Mouse (Mus musculus) 3T3-L1 (cell line): ENCODE measurements around the gene Slc25a1.
A peak's percentile ranks its signal among the peaks of the same experiment; 100 is the strongest.
"Not testable (repeated sequence)": the region's sequence is repeated elsewhere in the genome, so short reads cannot be mapped to it uniquely, and the experiment has no call there.

Source experiments
- DNase-seq: peaks from one replicate; pipeline ENCODE4 v3.0.0-alpha.2; 2015; ENCODE audit warnings: low read depth, low spot score

The Slc25a1 gene

DNA sequence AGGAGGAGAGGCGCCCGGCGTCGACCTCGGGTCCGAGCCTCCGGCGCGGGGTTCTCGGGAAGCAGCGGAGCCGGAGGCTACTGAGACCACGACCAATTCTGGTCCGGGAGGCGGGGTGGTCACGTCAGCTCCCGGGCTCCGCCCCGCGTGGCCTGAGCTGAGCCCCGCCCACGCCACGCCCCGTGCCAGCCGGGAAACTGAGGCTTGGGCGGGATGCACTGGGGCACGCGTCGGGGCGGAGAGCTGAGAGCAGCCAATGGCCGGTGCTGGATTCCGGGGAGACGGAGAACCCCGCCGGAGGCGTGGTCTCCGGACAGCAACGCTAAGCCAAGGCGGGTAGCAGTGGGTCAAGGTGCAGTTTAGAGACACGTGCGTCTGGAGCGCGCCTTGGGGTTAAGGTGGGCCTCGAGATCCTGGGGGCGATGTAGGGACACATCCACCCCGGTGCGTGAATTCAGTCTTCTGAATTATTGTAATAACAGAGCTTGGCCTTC, at the start of gene Slc25a1:
Slc25a1 (minus strand) TSS at position 133 of the 494 bp plus-strand sequence.
- peak; percentile 63 for DNase-seq

DNA sequence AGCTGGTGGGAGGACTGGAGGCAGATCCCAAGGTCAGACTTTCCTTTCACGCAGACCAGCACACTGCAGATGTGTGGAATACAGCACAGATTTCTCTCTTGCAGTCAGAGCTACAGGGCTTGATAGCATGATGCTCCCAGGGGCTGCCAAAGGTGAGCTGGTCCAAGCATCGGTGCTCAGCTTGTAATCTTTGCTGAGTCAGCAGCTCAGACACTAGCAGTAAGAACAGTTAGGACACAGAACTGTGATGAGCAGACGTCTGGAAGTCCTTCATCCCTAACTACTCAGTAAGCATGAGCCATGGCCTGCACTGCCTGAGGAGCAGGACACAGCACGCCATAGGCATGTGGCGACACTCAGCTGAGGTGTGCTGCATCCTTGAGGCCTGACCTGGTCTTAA, 43.8 kb upstream of the Slc25a1 start:
- no peak for DNase-seq

DNA sequence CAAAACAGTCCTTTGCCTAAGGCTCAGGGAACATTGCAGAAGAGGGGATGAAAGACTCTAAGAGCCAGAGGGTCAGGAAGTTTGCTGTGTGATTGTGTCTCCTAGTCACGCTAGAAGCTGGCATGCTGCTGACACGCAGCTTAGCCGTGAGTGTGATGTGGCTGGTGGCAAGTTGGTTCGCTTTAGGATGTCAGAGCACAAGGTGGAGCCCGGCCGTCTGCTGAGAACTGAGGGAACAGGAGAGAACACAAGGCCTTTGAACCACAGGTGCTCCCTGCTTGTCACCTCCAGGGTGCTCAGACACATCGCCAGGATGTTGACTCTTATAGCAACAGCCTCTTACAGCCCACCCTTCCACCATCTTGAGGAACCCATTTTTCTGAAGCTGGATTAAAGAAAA, 34.1 kb upstream of the Slc25a1 start:
- no peak for DNase-seq

DNA sequence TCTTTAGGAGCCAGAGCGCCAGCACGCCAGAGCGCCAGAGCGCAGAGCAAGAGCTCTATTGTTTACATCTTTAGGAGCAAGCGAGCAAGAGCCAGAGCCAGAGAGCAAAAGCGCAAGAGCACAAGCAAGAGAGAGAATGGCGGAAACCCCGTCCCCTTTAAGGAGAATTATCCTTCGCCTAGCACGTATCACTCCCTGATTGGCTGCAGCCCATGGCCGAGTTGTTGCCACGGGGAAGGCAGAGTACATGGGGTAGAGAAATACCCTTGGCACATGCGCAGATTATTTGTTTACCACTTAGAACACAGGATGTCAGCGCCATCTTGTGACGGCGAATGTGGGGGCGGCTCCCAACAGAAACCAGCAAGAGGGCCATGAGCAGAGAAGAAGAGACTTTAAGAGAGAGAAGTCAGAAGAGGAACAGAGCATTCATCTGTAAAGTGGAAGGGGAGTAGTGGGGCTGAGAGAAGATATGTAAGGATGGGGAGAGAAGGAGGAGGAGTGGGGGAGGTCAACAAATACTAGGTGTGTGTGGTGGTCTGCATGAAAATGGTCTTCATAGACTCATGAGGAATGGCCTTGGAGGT, 28.1 kb upstream of the Slc25a1 start:
- DNase-seq = not testable (repeated sequence)

DNA sequence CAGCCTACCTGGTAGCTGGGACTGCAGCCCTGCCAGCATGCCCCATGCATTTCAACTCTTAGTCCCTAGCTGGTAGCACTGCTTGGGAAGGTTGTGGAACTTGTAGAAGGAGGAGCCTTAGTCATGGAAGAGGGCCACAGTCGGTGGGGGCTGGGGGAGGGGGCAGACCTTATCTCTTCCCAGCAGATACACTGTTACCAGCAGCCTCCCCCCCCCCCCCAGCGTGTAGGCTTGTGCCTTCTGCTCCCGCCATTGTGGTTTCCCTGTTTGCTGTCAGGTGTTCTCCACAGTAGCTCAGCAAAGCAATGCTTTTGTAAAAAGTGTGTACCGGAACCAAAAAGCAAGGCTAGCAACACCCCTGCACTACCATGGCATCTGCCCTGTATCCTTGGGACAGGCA, 23.6 kb upstream of the Slc25a1 start:
- DNase-seq = no peak

DNA sequence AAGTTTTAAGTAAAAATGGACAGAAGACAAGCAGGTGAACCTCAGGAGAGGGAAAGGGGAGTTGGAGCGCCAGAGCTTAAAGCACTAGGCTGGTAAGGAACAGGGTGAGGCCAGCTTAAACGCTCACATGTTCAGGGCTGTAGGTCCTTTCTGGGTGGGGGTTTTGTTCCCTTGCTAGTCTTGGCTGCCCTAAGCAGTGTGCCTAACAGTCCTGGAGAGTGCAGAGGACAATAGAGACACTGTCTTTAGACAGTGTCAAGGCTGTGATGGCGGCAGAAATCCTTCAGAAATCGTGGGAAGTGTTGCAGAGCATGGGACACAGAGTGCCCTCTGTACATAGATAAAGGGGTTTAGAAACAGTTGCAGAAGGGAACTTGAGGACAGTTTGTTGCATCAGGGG, 22.0 kb upstream of the Slc25a1 start:
- no peak for DNase-seq

DNA sequence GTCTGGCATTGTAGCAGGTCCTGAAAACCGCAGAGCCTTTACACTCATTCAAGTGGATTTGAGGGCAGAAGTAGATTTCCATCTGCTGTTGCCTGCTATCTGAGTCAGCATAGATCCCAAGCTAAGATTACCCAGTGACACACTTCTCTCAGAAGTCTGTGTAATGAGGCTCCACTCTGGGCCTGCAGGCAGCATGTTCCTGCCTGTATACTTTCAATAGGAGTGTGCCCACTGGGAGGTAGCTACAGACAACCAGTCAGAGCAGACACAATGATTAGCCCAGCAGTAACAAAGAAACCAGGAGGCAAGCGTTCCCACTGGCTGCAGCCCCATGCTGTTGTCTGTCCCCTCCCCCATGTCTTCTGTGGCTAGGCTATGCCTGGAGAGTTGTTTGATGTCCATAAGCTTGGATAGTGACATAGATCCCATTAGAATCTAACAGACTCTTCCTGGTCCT, 21.4 kb upstream of the Slc25a1 start:
- DNase-seq = peak; percentile 83

DNA sequence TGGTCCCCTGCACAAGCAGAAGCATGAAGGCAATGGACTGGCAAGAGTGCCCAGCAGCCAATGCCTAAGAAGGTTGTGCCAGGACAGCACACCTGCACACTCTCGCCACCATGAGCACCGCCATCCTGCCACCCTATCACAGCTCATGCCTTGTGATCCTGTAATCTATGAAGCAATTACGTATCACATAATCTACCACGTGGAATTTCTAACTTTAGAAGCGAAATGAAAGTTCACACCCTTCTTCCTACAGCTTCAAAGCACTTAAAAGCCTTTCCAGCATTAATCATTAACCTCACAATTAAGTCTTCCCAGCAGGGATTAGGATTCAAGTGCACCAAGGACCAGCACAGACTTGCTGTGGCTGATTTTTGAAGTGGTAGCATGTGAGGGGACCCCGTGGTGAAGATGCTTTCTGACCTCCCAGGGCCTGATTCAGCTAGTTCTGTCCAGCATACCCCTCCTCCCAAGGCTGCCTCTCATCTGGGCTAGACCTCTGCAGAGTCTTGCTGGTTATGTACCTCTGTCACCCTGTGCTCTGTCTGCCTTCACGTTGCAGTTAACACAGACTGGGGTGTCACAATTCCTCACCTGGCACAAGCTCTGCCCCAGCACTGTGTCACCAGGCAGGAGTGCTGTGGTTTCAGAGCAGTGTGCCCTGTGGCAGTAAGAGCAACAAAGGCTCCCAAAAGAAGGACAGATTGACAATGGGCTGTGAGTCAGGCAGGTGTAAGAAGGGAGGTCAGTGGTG, 17.2 kb upstream of the Slc25a1 start:
- no peak for DNase-seq

DNA sequence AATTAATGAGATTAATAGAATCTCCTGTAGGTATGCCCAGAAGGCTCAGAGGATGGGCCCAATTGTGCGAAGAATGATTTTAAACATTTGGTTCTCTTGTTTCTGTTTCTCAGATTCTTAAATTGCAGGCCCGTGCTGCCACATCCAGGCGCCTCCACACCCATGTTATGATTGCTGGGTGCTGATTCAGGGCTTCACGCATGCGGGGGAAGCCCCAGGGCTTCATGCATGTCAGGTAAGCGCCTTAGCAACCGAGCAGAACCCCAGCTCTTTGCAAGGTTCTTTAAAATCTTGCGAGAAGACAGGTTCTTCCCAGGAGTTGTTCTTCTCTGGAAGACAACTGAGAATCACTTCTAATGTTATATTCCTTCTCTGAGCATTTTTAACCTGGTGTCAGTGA, 15.4 kb upstream of the Slc25a1 start:
- no peak for DNase-seq

DNA sequence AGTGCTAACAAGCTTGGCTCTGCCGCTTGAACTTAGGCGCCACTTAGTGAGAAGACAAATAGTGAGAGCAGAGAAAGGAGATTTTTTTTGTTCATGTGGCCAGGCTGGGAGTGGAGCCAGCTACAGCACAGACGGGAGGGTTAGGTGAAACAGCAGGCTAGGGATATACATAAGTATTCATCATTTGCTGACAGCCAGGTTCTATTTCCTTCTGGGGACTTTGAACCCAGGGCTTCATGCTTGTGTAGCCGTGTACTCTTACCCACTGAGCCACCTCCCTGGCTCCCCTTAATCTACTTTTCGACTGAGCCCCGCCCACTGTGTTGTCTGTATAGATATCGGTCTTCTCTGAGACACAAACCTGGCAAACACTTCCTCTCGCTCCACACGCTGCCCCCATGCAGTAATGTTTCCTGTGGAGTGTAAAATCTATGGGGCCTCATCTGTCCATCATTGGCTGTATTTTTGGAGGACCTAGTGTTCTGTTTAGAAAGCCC, 11.3 kb upstream of the Slc25a1 start:
- DNase-seq = no peak

DNA sequence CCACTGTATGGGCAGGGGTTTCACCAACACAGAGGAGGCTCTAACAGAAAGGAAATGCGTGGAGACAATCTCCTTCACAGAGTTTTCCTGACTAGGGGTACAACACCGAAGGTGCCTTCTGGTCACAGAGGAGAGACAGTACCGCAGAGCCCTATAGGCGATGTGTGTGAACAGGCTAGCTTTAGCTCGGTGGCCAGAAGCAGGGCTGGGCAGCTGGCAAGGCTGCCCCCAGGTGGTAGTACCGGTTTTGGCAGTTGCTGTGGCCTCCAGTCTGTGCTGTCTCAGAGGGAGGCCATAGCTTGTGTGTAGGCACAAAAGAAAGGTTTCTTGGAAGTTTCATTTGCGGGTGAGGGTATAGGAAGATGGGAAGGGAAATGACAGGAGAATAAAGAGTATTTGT, 10.8 kb upstream of the Slc25a1 start:
- DNase-seq = peak; percentile 82

DNA sequence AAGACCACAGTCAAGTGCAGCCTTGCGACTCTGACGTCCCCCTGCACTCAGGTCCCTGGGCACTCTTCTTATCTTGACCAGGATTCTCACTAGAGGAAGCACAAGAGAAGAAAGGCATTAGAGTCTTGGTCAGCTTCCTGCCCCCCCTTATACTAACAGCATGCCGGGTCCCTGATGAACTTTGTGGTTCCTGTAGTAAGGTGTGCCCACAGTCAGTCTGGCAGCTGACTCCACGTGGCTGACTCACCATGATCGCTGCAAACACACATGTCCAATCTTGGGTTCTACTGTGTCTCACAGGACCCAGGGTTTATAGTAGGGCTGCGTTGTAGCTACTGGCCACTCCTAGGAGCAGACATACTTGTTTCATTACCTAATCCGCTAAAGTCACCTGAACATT, 10.2 kb upstream of the Slc25a1 start:
- peak; percentile 48 for DNase-seq

DNA sequence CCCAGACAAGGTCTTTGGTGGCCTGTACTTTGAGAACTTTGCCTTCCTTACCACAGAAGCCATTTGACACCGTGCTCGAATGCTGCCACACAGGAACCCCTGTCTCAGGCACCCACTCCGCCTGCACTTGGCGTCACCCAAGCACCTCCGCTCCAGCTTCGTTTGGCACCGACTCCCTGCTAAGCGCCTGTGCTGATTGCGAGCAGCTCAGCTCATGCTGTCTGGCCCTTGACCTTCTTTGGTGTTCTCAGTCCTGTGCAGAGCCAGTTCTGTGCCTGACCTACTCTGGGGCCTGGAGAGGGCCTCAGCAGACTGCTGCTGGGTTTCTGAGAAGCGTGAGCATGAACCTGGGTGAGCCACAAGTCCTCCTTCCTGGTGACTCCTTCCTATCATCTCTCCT, 8.8 kb upstream of the Slc25a1 start:
- DNase-seq = no peak

DNA sequence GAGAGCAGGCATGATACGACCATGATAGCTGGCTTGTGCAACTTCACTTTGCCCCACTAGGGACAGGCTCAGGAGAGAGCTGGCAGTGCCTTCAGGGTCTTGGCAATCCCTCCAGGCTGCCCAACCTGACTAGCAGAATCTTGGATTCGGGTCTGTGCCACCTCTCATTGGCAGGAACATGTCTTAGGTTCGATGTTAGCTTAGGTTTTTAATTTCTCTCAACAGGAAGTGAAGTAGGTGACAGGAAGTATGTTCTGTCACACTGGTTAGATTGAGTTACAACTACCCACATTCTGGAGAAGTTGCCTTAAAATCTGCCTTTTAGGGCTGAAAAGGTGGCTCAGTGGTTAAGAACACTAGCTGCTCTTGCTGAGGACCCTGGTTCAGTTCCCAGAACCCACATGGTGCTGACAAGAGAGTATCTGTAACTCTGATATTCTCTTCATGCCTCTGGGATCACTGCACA, 6.5 kb upstream of the Slc25a1 start:
- no peak for DNase-seq

DNA sequence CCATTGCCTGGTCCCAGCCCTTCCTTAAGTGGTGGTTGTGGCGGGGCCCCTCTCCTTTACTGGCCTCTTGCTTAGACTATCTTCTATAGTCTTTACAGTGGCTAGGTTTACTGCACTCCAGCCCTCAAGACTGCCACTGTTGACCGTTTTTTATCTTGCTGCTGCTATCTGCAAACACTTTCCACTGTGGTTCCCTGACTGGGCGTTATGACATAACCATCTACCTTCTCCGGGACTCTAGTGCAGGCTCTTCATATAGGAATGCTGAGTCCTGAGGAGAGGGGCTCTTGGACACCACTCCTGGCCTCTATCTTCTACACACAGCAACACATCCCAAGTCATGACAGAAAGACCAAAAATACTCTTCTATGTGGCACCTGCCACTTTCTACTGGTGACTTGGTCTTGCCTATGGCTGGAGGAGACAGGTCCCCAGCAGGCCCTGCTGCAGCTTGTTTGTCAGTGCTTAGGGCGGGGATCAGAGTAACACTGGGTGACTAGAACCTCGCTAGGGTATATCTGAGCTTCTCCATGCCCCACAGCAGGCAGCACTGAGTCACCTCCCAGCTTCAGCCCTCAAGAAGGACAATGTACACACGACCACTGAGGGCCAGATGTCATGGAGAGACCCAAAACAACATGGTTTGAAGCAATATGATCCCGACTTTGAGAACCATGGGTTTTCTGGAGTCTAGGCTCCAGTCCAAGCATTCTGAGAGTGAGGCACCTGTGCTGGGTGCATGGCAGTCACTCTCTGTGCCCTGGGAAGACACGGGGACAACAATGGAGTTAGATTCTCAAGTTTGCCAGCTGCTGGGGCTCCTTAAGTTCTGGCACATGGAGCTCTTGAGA, 5.8 kb upstream of the Slc25a1 start:
- no peak for DNase-seq

DNA sequence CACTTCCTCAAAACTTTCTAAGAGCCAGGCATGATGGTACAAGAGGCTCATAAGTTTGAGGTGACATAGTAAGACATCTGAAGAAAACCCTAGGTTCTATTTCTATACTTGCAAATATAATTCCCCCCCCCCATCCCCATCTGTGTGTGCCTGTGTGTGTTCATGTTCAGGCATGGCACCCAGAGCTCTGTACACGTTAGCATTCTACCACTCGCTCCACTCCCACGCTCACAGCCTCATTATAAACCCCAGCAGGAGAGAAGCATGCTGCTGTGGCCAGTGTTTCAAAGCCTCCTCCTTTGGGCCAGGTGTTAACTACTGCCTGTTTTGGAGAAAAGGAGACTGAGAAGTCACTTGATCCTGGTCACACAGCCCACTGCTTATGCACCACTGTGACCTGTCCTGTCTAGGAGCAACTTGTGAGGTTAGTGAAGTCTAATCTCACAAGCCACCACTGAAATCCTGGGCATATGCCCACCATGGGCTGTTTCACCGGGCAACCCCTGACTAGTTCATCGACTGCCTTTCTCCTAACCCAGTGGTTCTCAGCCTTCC, 4.0 kb upstream of the Slc25a1 start:
- DNase-seq = no peak

DNA sequence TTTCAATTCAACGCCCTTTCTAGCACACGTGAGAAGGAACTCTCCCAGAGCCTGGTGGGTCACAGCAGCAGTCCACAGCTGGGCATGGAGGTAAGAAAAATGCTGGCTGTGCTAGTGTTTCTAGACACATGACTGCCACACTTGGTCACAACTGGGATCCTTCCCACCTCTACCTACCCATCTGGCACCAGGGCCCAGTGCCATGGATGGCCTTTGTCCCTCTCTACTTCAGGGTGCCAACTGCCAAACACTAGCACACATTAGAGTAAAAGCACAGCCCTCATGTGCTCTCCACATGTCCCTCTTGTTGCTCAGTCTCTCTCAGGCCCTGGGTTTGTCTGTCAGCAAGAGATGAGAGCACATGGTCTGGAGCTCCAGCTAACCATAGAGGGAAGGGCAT, 1.6 kb upstream of the Slc25a1 start:
- no peak for DNase-seq

DNA sequence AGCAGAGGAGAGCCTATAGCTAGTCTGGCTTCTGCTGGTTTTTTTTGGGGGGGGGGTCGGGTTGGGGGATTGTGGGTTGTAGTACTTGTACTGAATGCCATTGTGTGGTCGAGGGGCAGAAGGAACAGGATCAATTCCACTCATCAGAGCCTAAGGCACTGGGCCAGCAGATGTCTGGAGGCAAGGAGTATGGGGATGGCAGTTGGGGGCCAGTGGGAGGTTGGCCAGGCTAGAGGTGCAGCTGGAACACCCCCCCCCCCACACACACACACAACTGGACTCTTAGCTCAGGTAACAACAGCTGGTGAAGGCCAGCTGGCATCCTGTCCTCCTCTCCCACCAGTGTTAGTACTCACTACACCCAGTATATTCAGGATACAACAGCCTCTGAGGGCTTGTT, 1.2 kb upstream of the Slc25a1 start:
- DNase-seq = no peak

DNA sequence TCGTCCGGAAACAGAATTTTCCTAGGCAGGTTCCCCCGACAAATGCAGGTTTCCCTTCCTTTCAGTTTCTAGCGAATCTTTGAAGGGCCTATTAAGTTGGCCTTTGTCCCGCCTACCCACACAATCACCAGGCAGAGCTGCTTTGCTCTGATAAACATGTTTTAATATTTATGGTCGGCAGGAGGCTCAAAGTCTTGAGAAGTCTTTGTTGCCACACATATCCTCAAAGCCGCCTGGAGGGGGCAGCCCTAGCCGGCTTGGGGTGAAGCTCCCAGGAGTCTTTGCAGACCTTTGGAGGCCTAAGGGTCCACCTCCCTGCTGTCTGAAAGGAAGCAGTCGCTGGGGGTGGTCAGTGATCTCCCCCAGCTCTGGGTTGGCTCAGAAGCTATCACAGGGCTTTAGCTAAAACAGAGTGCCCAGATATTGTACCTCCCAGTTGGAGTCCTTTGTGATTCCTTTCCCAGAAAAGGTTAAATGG, 647 bp upstream of the Slc25a1 start:
- peak; percentile 99 for DNase-seq

DNA sequence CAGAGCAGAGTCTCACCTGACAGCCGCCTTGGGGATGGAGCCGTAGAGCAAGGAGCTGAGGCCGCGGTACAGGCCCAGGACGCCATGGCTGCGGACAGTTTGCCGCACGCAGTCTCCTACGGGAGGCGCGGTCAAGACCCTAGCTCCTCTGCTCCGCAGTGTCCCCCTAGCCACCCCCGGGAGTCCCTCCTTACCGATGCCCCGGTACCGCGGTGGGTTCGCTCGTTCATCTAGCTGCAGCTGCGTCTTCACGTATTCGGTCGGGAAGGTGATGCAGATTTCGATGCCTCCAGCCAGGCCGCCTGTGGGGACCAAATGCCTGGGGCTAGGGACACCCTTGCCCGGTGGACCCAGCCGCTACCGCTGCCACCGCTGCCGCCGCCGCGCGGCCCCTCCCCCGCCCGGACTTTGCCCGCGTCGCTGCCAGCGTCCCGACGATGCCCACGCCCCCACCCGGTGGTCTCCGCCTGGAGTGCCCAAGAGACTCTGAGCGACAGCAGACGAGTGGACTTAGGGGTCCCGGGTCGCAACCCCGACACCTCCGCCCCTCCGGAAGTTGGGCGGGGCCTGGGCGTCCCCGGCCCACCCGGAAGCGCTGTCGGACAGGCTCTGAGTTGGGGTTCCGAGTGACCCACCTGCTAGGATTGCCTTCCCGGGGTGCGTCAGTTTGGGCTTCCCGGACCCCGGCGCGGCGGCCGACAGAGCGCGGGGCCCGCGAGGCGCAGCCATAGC, 502 bp downstream of the Slc25a1 start:
- DNase-seq = peak; percentile 39

DNA sequence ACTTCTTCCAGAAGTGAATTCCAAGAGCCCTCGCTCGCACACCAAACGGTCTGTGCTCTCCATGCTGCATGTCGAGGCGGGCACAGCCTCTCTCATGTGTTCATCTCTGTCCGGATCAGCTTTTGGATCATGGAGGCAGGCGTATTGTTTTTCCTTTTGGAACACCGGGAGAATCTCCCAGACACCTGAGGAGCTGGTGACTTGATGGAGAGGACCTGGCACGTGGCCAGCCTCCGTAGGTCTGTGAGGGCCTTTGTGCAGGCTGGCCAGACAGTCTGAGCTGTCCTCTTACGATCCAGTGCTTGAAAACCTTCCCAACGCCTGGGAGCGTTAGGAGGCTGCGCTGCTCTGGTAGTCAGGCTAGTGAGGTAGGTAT, 5.9 kb downstream of the Slc25a1 start:
- DNase-seq = no peak
